Mouse (Mus musculus) embryonic facial prominence, embryonic 10.5 days (tissue): ENCODE measurements around the gene Tmigd3. TPM values are rescaled to one million over a fixed set of nuclear protein-coding genes. Genes with fewer than 3 reads are reported as not detected.

Source experiments
- DNase-seq: peaks from one replicate; pipeline ENCODE4 v3.0.0-alpha.2; 2017; ENCODE audit warnings: low spot score
- H3K27ac ChIP-seq: fragments of 300-500 bp; sonication (generic); replicated peaks from 2 replicates; pipeline ENCODE4 v1.5.1; 2016; ENCODE audit warnings: mild to moderate bottlenecking
- H3K27me3 ChIP-seq: fragments of 300-500 bp; sonication (generic); replicated peaks from 2 replicates; pipeline ENCODE4 v1.6.1; 2016; ENCODE audit warnings: low read depth, mild to moderate bottlenecking; ENCODE audit not compliant: poor library complexity, severe bottlenecking
- H3K36me3 ChIP-seq: fragments of 300-500 bp; sonication (generic); replicated peaks from 2 replicates; pipeline ENCODE4 v1.6.1; 2016; ENCODE audit warnings: mild to moderate bottlenecking, moderate library complexity
- H3K4me1 ChIP-seq: fragments of 300-500 bp; sonication (generic); 2 replicates; pipeline ENCODE4 v1.6.1; 2016
- H3K4me3 ChIP-seq: fragments of 300-500 bp; sonication (generic); 2 replicates; pipeline ENCODE4 v1.5.1; 2016; ENCODE audit warnings: mild to moderate bottlenecking, moderate library complexity
- H3K9me3 ChIP-seq: fragments of 300-500 bp; sonication (generic); 2 replicates; pipeline ENCODE4 v1.6.1; 2016; ENCODE audit warnings: mild to moderate bottlenecking
- WGBS: fragments of 180-500 bp; shearing (Covaris S2); methylation state at CpG from one replicate; pipeline ENCODE4 v1.1.7; 2016; 5-methylcytosine and 5-hydroxymethylcytosine counted together
- polyA plus RNA-seq: library from polyadenylated mRNA; unstranded; fragments of >200 nt; fragmentation: Nextera tagmentation; extraction: Ambion mirVana; gene quantifications from 2 replicates; pipeline ENCODE4 v1.2.1, GENCODE M21; 2016

The Tmigd3 gene
- 0.15 TPM in 1 of 2 replicates, not detected in the other for polyA plus RNA-seq

GRCm38 (mm10) chr3:105870558-105870957 lies at the start of gene Tmigd3, which contains the start of gene Adora3:
Tmigd3 (plus strand) TSS chr3:105870903.
Adora3 (plus strand) TSS chr3:105870858.
- Histone ChIP-seq H3K27ac (no peak within 1 kb of the TSS), H3K4me3 (no peak within 1 kb of the TSS), H3K9me3 (no peaks in the 10 kb centered on the region), H3K36me3 (no peaks in the 10 kb centered on the region), H3K4me1 (peaks cover 10% of the 10 kb centered on the region), H3K27me3 (no peaks in the 10 kb centered on the region)
- whole genome bisulfite sequencing: 58% methylated on average over 3 of the region's 3 CpGs
- DNase-seq: no peak

GRCm38 (mm10) chr3:105821504-105821903 lies 49.2 kb upstream of the Tmigd3 start:
- Histone ChIP-seq H3K9me3 (no peaks in the 10 kb centered on the region), H3K27me3 (no peaks in the 10 kb centered on the region), H3K4me3 (no peak overlapping the region), H3K36me3 (no peaks in the 10 kb centered on the region), H3K27ac (no peak overlapping the region), H3K4me1 (peaks cover 13% of the 10 kb centered on the region)
- no peak for DNase-seq
- 89% methylated on average over 3 of the region's 3 CpGs for WGBS

- Histone ChIP-seq H3K4me3 (no peak overlapping the region), H3K27me3 (no peaks in the 10 kb centered on the region), H3K4me1 (peaks cover 13% of the 10 kb centered on the region), H3K36me3 (no peaks in the 10 kb centered on the region), H3K27ac (no peak overlapping the region), H3K9me3 (no peaks in the 10 kb centered on the region)
- DNase-seq: no peak
Measured at GRCm38 (mm10) chr3:105823609-105824008, 47.1 kb upstream of the Tmigd3 start.

GRCm38 (mm10) chr3:105824103-105824502 lies 46.6 kb upstream of the Tmigd3 start:
- Histone ChIP-seq H3K27me3 (no peaks in the 10 kb centered on the region), H3K36me3 (no peaks in the 10 kb centered on the region), H3K4me3 (no peak overlapping the region), H3K27ac (no peak overlapping the region), H3K4me1 (peaks cover 13% of the 10 kb centered on the region), H3K9me3 (no peaks in the 10 kb centered on the region)
- WGBS: 51% methylated on average over 5 of the region's 5 CpGs
- no peak for DNase-seq

- H3K4me3 ChIP-seq: no peak overlapping the region
- no peaks in the 10 kb centered on the region for H3K27me3 ChIP-seq
- H3K9me3 ChIP-seq: no peaks in the 10 kb centered on the region
- no peaks in the 10 kb centered on the region for H3K36me3 ChIP-seq
- DNase-seq: no peak
- 56% methylated on average over 2 of the region's 2 CpGs for WGBS
- H3K27ac ChIP-seq: no peak overlapping the region
- H3K4me1 ChIP-seq: peaks cover 13% of the 10 kb centered on the region
Measured at GRCm38 (mm10) chr3:105824704-105825103, 46.0 kb upstream of the Tmigd3 start.

GRCm38 (mm10) chr3:105825501-105826161 lies 45.1 kb upstream of the Tmigd3 start:
- 57% methylated on average over 7 of the region's 7 CpGs for WGBS
- Histone ChIP-seq H3K36me3 (no peaks in the 10 kb centered on the region), H3K4me1 (peaks cover 13% of the 10 kb centered on the region), H3K27ac (no peak overlapping the region), H3K9me3 (no peaks in the 10 kb centered on the region), H3K4me3 (no peak overlapping the region), H3K27me3 (no peaks in the 10 kb centered on the region)
- DNase-seq: no peak

GRCm38 (mm10) chr3:105831584-105831983 lies 39.1 kb upstream of the Tmigd3 start:
- no peaks in the 10 kb centered on the region for H3K27me3 ChIP-seq
- no peaks in the 10 kb centered on the region for H3K36me3 ChIP-seq

GRCm38 (mm10) chr3:105835875-105836274 lies 34.8 kb upstream of the Tmigd3 start:
- WGBS: 76% methylated on average over 3 of the region's 3 CpGs
- no peak overlapping the region for H3K4me3 ChIP-seq

More at GRCm38 (mm10) chr3:105831584-105831983, 39.1 kb upstream of the Tmigd3 start:
- DNase-seq: no peak
- Histone ChIP-seq H3K9me3 (no peaks in the 10 kb centered on the region), H3K4me1 (0 out of 2 replicates have a peak, but pooled peaks cover 6% of the 10 kb centered on the region), H3K27ac (no peak overlapping the region), H3K4me3 (no peak overlapping the region)
- 94% methylated on average over 3 of the region's 3 CpGs for WGBS

GRCm38 (mm10) chr3:105836883-105837282 lies 33.8 kb upstream of the Tmigd3 start:
- Histone ChIP-seq H3K4me3 (no peak overlapping the region), H3K27me3 (no peaks in the 10 kb centered on the region), H3K4me1 (0 out of 2 replicates have a peak, but pooled peaks cover 6% of the 10 kb centered on the region), H3K36me3 (no peaks in the 10 kb centered on the region), H3K27ac (no peak overlapping the region), H3K9me3 (no peaks in the 10 kb centered on the region)
- whole genome bisulfite sequencing: 85% methylated on average over 3 of the region's 3 CpGs
- no peak for DNase-seq

More at GRCm38 (mm10) chr3:105835875-105836274, 34.8 kb upstream of the Tmigd3 start:
- Histone ChIP-seq H3K27me3 (no peaks in the 10 kb centered on the region), H3K36me3 (no peaks in the 10 kb centered on the region), H3K4me1 (0 out of 2 replicates have a peak, but pooled peaks cover 6% of the 10 kb centered on the region), H3K27ac (no peak overlapping the region), H3K9me3 (no peaks in the 10 kb centered on the region)
- no peak for DNase-seq

- no peaks in the 10 kb centered on the region for H3K9me3 ChIP-seq
- DNase-seq: no peak
- H3K27ac ChIP-seq: no peak overlapping the region
- no peaks in the 10 kb centered on the region for H3K36me3 ChIP-seq
- 82% methylated on average over 3 of the region's 3 CpGs for WGBS
- H3K4me1 ChIP-seq: 0 out of 2 replicates have a peak, but pooled peaks cover under 1% of the 10 kb centered on the region
- H3K27me3 ChIP-seq: no peaks in the 10 kb centered on the region
- H3K4me3 ChIP-seq: no peak overlapping the region
Measured at GRCm38 (mm10) chr3:105838655-105839054, 32.0 kb upstream of the Tmigd3 start.

DNA sequence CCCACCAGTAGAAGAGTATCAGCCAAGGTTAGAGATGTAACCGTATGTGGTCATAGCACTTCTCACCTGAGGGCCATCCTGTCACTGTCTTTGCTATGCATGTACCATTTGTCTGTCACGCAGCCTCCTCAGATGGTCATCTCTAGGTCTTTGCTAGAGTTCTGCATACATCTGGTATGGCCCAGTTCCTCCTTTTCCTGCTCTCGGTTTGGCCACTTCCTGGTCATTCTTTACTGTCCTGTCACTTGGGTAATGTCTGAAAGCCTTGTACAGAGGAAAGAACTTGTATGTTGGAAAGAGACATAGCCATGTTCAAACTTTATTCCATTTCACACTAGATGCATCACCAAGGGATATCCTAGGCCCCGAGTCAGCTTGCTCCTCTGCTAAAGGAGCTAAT lies 30.9 kb upstream of the Tmigd3 start:
- Histone ChIP-seq H3K9me3 (no peaks in the 10 kb centered on the region), H3K27ac (no peak overlapping the region), H3K36me3 (no peaks in the 10 kb centered on the region), H3K27me3 (no peaks in the 10 kb centered on the region), H3K4me1 (no peaks in the 10 kb centered on the region), H3K4me3 (no peak overlapping the region)
- WGBS: 84% methylated on average over 4 of the region's 4 CpGs
- DNase-seq: no peak

DNA sequence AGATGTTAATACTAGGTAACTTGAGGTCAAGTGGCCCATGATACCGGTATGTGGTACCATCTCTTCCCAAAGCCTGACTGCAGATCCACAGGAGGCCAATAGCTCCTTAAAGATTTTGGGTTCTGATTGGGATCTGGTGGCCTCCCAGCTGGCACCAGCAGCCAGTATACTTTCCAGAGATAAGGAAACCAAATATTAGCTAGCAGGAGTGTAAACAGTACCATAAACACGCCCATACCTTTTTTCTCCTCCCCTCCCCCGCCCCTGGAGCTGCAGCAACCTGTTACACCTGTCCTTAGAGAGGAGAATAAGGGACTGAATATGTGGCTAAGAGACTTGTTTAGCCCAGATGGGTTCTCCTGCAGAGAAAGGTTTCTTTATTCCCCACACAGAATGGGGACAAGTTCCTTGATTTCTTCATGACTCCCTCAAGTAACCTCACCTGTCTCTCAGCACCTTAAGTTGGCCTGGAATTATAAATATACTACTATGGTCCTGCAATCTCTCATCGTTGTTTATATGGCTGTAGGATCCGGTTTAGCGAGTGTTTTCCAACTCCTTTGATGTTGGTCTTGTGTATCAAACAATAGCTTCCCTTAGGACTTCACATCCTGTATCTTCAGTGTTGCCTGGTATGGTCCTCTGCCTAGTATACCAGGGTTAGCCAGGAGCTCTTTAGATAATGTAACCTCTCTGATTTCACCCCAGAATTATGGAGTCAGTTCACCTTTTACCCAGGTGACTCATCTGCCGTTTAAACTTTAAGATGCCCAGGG lies 24.2 kb upstream of the Tmigd3 start:
- 0 out of 2 replicates have a peak, but pooled peaks cover 3% of the 10 kb centered on the region for H3K4me1 ChIP-seq
- H3K4me3 ChIP-seq: no peak overlapping the region
- no peaks in the 10 kb centered on the region for H3K9me3 ChIP-seq
- no peak for DNase-seq
- 66% methylated on average over 7 of the region's 7 CpGs for WGBS
- no peaks in the 10 kb centered on the region for H3K27me3 ChIP-seq
- no peak overlapping the region for H3K27ac ChIP-seq
- H3K36me3 ChIP-seq: no peaks in the 10 kb centered on the region

DNA sequence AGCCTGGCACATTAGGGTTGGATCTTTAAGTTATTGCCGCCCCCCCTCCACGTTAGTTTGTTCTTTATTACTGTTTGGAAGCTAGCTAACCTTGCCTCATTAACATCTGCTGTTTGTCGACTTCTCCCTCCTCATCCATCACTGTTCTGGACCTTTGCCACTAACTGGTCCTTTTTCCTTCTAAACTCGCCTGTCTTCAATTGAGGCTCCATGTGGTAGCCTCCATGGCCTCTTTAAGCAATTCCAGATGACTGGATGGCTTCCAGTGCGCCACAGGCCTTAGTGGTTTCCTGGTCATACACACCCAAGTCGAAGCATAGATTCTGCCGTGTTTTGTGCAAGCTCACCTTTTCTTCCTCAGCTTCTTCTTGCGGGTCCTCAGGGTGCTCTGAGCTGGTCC lies 16.9 kb upstream of the Tmigd3 start:
- H3K27me3 ChIP-seq: no peaks in the 10 kb centered on the region
- peaks cover 11% of the 10 kb centered on the region for H3K4me1 ChIP-seq
- no peaks in the 10 kb centered on the region for H3K36me3 ChIP-seq
- peak; percentile 60 for DNase-seq
- 43% methylated on average over 8 of the region's 8 CpGs for WGBS
- no peaks in the 10 kb centered on the region for H3K9me3 ChIP-seq
- no peak overlapping the region for H3K4me3 ChIP-seq
- H3K27ac ChIP-seq: no peak overlapping the region
